Mouse (Mus musculus) small intestine, adult 2 months (tissue): ENCODE results near the gene Vwa2.

Source experiments
- CTCF ChIP-seq: fragments of 200-500 bp; IDR thresholded peaks from 2 replicates; pipeline ENCODE4 v1.5.1; 2012; ENCODE audit warnings: low read depth, mild to moderate bottlenecking, control low read depth, inconsistent platforms, low read length, moderate library complexity, mixed read lengths; ENCODE audit not compliant: insufficient replicate concordance, insufficient read length; ENCODE audit errors: extremely low read depth
- POLR2A ChIP-seq: fragments of 200-500 bp; IDR thresholded peaks from 2 replicates; pipeline ENCODE4 v1.6.1; 2012; ENCODE audit warnings: low read depth, mild to moderate bottlenecking, control low read depth, inconsistent platforms, low read length, moderate library complexity

DNA sequence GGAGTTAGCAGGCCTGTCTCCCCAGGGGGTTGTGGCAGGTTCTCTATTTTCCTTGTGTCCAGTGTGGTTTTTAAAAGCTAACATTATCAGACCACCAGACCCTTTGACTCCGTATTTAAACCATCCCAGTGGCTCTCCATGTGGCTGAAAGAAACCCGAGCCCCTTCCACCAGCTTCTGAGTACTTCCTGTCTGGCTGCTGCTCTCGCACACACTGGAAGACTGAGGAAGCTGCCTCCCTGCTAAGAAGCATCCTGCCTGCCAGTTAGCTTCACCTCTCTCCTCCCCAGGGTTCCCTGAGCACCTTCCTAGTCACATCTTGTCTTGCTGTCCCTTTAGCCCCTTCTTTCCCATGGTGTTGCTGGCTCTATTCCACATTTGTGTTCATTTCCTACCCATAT, 33.8 kb downstream of the Vwa2 start:
- TF ChIP-seq CTCF (no peak), POLR2A (no peak)
